24 mouse cellular contexts compared by ENCODE assay signal in genomic region chr17:64203611-64204010, GRCm38 (mm10).
DNase-seq lines count a peak whose midpoint lies in the region; ATAC-seq and TF ChIP-seq lines count a peak whose summit lies in the region.
"Had no signal": no experiment of that assay in that cellular context is flagged by ENCODE, and none has a peak within 500 bp of the region (broad histone marks: within the 10 kb centered on the region; RNA-seq: fewer than 3 reads in every experiment).

No protein-coding gene starts in this region.

- intact Hi-C loops in heart, postnatal 25 days (cut with DNase I): no loop called here

- H3K9ac ChIP-seq in liver, postnatal 0 days (replicated peaks): no peak overlapping the region
- H3K9ac ChIP-seq: forebrain, embryonic 13.5 days; heart, embryonic 13.5 days; hindbrain, embryonic 12.5 days; hindbrain, embryonic 15.5 days had no signal

- H3K27ac ChIP-seq in liver, postnatal 0 days (ENCODE audit: low read depth): no peak overlapping the region
- H3K27ac ChIP-seq: forebrain, embryonic 10.5 days; forebrain, embryonic 13.5 days; heart, embryonic 13.5 days; hindbrain, embryonic 12.5 days; hindbrain, embryonic 15.5 days had no signal

- no peak overlapping the region for H3K4me3 ChIP-seq in liver, postnatal 0 days (ENCODE audit: low read depth, low read length)
- H3K4me3 ChIP-seq: forebrain, embryonic 10.5 days; forebrain, embryonic 13.5 days; heart, embryonic 13.5 days; hindbrain, embryonic 12.5 days; hindbrain, embryonic 15.5 days had no signal

- no peak for ATAC-seq in liver, postnatal 0 days
- ATAC-seq: forebrain, embryonic 13.5 days; forebrain, embryonic 16.5 days; Patski had no signal

- H3K27me3 ChIP-seq in liver, postnatal 0 days (ENCODE audit: insufficient read depth, low read length): peaks cover 4% of the 10 kb centered on the region; the same call in 1 of the 2 replicates
- H3K27me3 ChIP-seq: CH12.LX; forebrain, embryonic 13.5 days; heart, embryonic 13.5 days; hindbrain, embryonic 12.5 days; hindbrain, embryonic 15.5 days; Patski had no signal

- H3K36me3 ChIP-seq in liver, postnatal 0 days (replicated peaks; ENCODE audit: insufficient read depth, low read length): no peaks in the 10 kb centered on the region
- H3K36me3 ChIP-seq: forebrain, embryonic 10.5 days; G1E; heart, embryonic 13.5 days; hindbrain, embryonic 12.5 days; hindbrain, embryonic 15.5 days had no signal

- 54% methylated on average over 7 of the region's 7 CpGs for WGBS in liver, postnatal 0 days (ENCODE audit: insufficient replicate concordance)

- TF ChIP-seq CTCF in liver, postnatal 0 days (IDR thresholded peaks at IDR 0.05; ENCODE audit: low read depth): no peak

- 0 out of 2 replicates have a peak overlapping the region, but pooled peaks have one; percentile 32 for H3K4me2 ChIP-seq in liver, postnatal 0 days (ENCODE audit: low read depth, low read length)
- H3K4me2 ChIP-seq: forebrain, embryonic 13.5 days; heart, embryonic 13.5 days; hindbrain, embryonic 12.5 days; hindbrain, embryonic 15.5 days had no signal

- H3K4me1 ChIP-seq in liver, postnatal 0 days (ENCODE audit: insufficient read depth): 0 out of 2 replicates have a peak, but pooled peaks cover 2% of the 10 kb centered on the region
- H3K4me1 ChIP-seq: forebrain, embryonic 13.5 days; hindbrain, embryonic 12.5 days had no signal

- TF ChIP-seq EP300 in liver, postnatal 0 days (IDR thresholded peaks at IDR 0.05; ENCODE audit: low read depth): no peak

- DNase-seq in heart, adult 11 months: peak; percentile 54
- DNase-seq in heart, postnatal 25 days (ENCODE audit: low spot score): no peak
- DNase-seq in liver, postnatal 0 days: no peak
- no peak for DNase-seq in liver
- peak; percentile 21 for DNase-seq in testis, postnatal 10 days (ENCODE audit: low spot score)
- no peak for DNase-seq in testis, postnatal 14 days (ENCODE audit: low spot score)
- DNase-seq: adrenal gland, postnatal 10 days; adrenal gland, postnatal 36 days; B cell, adult 2 months; cerebellum, adult 11 months; cerebellum, adult 2 months; cerebellum, postnatal 14 days; gastrocnemius, postnatal 10 days; gastrocnemius, postnatal 36 days; heart, postnatal 14 days had no signal

- no peaks in the 10 kb centered on the region for H3K9me3 ChIP-seq in liver, postnatal 0 days (ENCODE audit: low read length)
- H3K9me3 ChIP-seq: forebrain, embryonic 10.5 days; forebrain, embryonic 13.5 days; G1E; heart, embryonic 13.5 days; hindbrain, embryonic 12.5 days; hindbrain, embryonic 15.5 days had no signal

Comparison
In these comparisons a context has a peak if more than half of its experiments do, and no peak if none do; other contexts are left out.
1. DNase-seq: peak in heart, adult 11 months (single experiment) and testis, postnatal 10 days (single experiment); none in heart, postnatal 25 days (single experiment), liver, postnatal 0 days (single experiment), liver (single experiment) and testis, postnatal 14 days (single experiment).